Mouse (Mus musculus) kidney, adult 2 months (tissue): ENCODE measurements around the gene Gadd45g. TPM values are rescaled to one million over a fixed set of nuclear protein-coding genes. Genes with fewer than 3 reads are reported as not detected.

Experiments
- DNase-seq: peaks from one replicate; pipeline ENCODE4 v3.0.0; 2021
- H3K27ac ChIP-seq: fragments of 200-500 bp; 2 replicates; pipeline ENCODE4 v1.5.1; 2012; ENCODE audit warnings: low read depth, low read length, control low read depth, inconsistent platforms; ENCODE audit not compliant: insufficient read depth
- H3K27me3 ChIP-seq: fragments of 200-500 bp; replicated peaks from 2 replicates; pipeline ENCODE4 v1.6.1; 2012; ENCODE audit warnings: mild to moderate bottlenecking, moderate library complexity, low read length, inconsistent platforms; ENCODE audit not compliant: control insufficient read depth, insufficient read depth
- H3K36me3 ChIP-seq: fragments of 200-500 bp; 2 replicates; pipeline ENCODE4 v1.6.1; 2012; ENCODE audit warnings: mild to moderate bottlenecking, moderate library complexity, low read length, inconsistent platforms; ENCODE audit not compliant: control insufficient read depth, insufficient read depth
- H3K4me1 ChIP-seq: fragments of 200-500 bp; 2 replicates; pipeline ENCODE4 v1.6.1; 2011; ENCODE audit warnings: low read length; ENCODE audit not compliant: control insufficient read depth, insufficient read depth
- H3K4me3 ChIP-seq: fragments of 200-500 bp; 2 replicates; pipeline ENCODE4 v1.5.1; 2011; ENCODE audit warnings: mild to moderate bottlenecking, low read depth, low read length, control low read depth; ENCODE audit not compliant: insufficient read depth
- CTCF ChIP-seq: fragments of 200-500 bp; conservative IDR thresholded peaks from 2 replicates; pipeline ENCODE4 v1.5.1; 2011; ENCODE audit warnings: low read depth, mild to moderate bottlenecking, control low read depth, low read length, moderate library complexity, mixed read lengths; ENCODE audit not compliant: insufficient read depth, insufficient read length
- POLR2A ChIP-seq: fragments of 200-500 bp; IDR thresholded peaks from one replicate; pipeline ENCODE4 v1.6.1; 2011; ENCODE audit warnings: low read depth, low read length, control low read depth
- WGBS: fragments of 180-500 bp; shearing (Covaris S2); methylation state at CpG from one replicate; pipeline ENCODE4 v1.1.7; 2018; 5-methylcytosine and 5-hydroxymethylcytosine counted together
- polyA plus RNA-seq: library from polyadenylated mRNA; depleted of rRNA; stranded (reverse); fragments of >200 nt; gene quantifications from 2 replicates; pipeline ENCODE4 v1.2.3, GENCODE M21; 2012; rRNA removed

The Gadd45g gene
- polyA plus RNA-seq, 1 experiment = 57.2 TPM

DNA sequence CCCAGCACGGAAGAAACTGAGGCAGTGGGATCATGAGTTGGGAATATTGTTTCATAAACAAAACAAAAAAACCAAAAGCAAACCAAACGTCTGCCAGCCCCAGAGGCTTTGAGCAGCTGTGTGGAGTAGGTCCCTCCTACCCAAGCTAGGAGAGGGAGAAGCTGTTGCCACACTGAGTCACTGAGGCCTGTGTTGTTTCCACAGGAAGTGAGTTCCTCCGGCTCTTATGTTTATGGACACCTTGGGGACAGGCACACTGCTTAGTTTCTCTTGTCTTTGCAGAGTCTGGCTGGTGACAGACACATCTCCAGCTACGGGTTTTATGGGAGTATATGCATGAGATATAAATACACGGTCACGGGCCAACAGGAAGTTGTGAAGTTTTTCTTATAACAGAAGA, 39.6 kb downstream of the Gadd45g start:
- WGBS = 62% methylated on average over 6 of the region's 6 CpGs
- no peaks in the 10 kb centered on the region for H3K27me3 ChIP-seq
- DNase-seq = no peak
- TF ChIP-seq POLR2A (no peak), CTCF (no peak)
- H3K4me3 ChIP-seq = no peak overlapping the region
- H3K36me3 ChIP-seq = no peaks in the 10 kb centered on the region
- H3K4me1 ChIP-seq = peaks cover 8% of the 10 kb centered on the region; the same call in 1 of the 2 replicates
- no peak overlapping the region for H3K27ac ChIP-seq

DNA sequence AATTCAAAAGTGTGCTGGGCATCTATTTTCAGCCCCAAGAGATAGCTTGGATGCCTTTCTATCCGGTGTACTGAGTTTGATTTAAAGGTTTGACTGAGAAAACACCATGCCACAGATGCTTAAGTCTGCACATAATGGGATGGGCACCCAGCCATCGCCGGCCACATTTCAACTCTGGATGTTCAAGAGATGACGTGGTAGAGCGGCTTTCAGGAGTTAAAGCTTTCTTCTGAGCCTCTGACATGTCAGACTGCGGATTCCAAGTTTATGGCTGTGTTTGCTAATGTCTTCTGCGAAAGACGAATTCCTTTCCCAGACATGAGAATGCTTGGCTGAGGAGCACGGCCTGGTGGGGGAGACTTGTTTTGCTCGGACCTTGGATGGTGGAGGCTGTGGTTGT, 40.2 kb downstream of the Gadd45g start:
- 60% methylated on average over 10 of the region's 10 CpGs for WGBS
- Histone ChIP-seq H3K27ac (no peak overlapping the region), H3K4me1 (peaks cover 2% of the 10 kb centered on the region; the same call in 1 of the 2 replicates), H3K27me3 (no peaks in the 10 kb centered on the region), H3K36me3 (no peaks in the 10 kb centered on the region), H3K4me3 (no peak overlapping the region)
- DNase-seq = no peak
- TF ChIP-seq CTCF = no peak
- TF ChIP-seq POLR2A = no peak

DNA sequence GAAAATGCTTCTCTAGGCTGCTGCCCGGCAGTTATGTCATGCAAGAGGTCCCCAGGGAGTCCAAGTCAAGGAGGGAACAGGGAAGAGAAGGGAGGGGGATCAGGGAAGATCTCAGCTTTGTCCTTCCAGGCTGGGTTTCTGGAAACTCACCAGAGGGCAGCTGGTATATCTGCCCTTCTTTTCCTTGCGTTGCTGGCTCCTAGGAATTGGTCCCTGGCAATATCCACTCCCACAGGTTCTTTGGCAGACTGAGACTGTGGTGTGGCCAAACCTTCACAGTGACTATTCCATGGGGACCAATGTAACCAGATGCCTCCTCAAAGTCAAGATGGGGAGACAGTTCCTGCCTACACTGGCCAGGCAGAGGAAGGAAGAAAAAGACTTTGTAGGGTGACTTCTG, 41.9 kb downstream of the Gadd45g start:
- DNase-seq = no peak
- WGBS = 67% methylated on average over 2 of the region's 2 CpGs
- TF ChIP-seq POLR2A (no peak), CTCF (no peak)
- Histone ChIP-seq H3K27me3 (no peaks in the 10 kb centered on the region), H3K36me3 (no peaks in the 10 kb centered on the region), H3K4me1 (no peaks in the 10 kb centered on the region), H3K4me3 (no peak overlapping the region), H3K27ac (no peak overlapping the region)

DNA sequence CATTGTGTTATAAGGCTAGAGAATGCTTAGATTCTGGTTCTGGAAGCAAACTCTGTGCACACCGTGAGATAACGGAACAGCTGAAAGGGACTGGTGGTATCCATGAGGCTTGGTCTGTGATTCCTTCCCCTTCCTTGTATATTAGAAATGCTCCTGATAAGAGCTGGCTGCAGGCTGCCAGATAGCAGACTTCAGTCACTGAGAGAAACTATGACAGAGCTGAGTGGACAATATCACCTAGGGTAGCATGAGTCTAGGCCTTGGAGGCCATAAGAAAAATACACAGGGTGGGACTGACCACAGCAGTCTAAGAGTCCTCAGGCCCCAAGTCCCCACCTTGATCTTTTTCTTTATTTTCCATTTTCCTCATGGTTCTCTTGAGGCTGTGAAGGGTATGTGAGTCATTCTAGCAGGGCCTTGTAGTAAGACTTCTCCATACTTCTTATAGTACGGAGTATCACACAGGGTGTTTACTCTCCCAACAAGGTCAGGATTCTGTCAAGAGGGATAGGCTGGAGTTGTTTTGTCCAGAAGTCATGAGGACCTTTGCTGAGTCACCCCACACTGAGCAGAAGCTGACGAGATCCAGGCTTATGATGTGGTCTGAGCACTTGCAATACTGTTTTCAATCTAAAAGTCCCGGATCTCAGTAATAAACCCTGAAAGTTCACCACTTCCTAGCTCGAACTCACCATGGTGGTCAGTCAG, 45.5 kb downstream of the Gadd45g start:
- no peaks in the 10 kb centered on the region for H3K27me3 ChIP-seq
- H3K27ac ChIP-seq = no peak overlapping the region
- no peaks in the 10 kb centered on the region for H3K4me1 ChIP-seq
- TF ChIP-seq POLR2A = no peak
- TF ChIP-seq CTCF = no peak
- no peak for DNase-seq
- H3K36me3 ChIP-seq = no peaks in the 10 kb centered on the region
- 95% methylated on average over 6 of the region's 6 CpGs for WGBS
- no peak overlapping the region for H3K4me3 ChIP-seq

DNA sequence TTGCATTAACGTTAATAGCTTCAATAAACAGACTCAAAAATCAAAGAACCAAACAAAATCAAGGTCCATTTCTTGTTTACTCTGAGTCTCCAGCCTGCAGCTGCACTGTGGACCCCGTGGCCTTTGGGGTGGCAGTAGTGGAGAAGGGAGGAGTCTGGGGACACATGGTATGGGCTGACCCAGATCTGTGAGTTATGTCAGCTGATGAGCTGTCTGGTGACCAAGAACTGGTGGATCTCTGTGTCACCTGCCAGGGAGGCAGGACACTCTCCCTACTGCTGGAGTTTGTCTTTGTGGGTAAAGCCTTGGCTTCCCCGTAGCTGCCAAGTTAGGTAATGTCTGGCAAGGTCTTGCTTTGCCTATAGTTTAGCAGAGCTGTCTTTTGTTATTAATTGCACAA, 51.1 kb downstream of the Gadd45g start:
- Histone ChIP-seq H3K4me1 (peaks cover 3% of the 10 kb centered on the region; the same call in 1 of the 2 replicates), H3K4me3 (no peak overlapping the region), H3K36me3 (no peaks in the 10 kb centered on the region), H3K27ac (no peak overlapping the region), H3K27me3 (no peaks in the 10 kb centered on the region)
- TF ChIP-seq POLR2A = no peak
- no peak for TF ChIP-seq CTCF
- WGBS = 76% methylated on average over 3 of the region's 3 CpGs
- no peak for DNase-seq

Other genes with a start within 250 kb of the Gadd45g start
- 34.8 and 36.5 TPM in 2 replicates for gene Cks2, start 201.4 kb upstream of the Gadd45g start, polyA plus RNA-seq
- gene Secisbp2, start 195.0 kb upstream of the Gadd45g start, polyA plus RNA-seq = 23.4 and 26.1 TPM in 2 replicates
- gene Sema4d, start 52.9 kb upstream of the Gadd45g start, polyA plus RNA-seq = 87.8 and 93.2 TPM in 2 replicates